Mouse (Mus musculus): ENCODE data around the gene Gm4791. TPM values are rescaled to one million over a fixed set of nuclear protein-coding genes. Genes with fewer than 3 reads are reported as not detected.

Gm4791 gene
- not detected in 2 replicates for polyA plus RNA-seq (2015; fragmentation: Nextera tagmentation; extraction: Ambion mirVana)

DNA sequence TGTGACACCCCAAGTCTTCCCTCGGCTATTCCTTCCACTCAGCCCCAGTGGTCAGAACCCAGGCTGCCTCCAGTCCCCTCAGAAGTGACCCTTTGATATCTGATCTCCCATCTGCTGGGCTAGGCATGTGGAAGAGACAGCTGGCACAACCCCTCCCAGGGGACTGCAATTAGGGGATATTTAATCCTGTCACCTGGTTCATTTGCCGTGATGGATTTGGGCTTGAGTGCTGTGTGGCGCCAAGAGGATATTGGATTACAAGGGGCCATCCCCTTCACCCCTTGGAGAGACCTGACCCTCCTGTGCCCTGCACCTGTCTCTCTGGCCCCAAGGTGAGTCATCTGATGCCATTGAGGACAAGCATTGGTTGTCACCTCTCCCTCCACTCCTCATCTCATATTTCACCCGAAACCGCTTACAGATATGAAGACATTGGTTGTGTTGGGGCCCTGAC is at the start of gene Gm4791:
Gm4791 (plus strand) TSS at position 404 of the 454 bp plus-strand sequence.

Measured in skeletal muscle tissue, postnatal 0 days (tissue).